Mouse (Mus musculus) E14TG2a.4 (cell line): Measurements from ENCODE around the gene Farp1.

Source experiments
- CTCF ChIP-seq: conservative IDR thresholded peaks from 2 replicates; pipeline ENCODE4 v1.5.1; 2014; ENCODE audit warnings: low read length
- NANOG ChIP-seq: IDR thresholded peaks from 2 replicates; pipeline ENCODE4 v1.6.1; 2014; ENCODE audit warnings: borderline replicate concordance, low read length, mixed read lengths

DNA sequence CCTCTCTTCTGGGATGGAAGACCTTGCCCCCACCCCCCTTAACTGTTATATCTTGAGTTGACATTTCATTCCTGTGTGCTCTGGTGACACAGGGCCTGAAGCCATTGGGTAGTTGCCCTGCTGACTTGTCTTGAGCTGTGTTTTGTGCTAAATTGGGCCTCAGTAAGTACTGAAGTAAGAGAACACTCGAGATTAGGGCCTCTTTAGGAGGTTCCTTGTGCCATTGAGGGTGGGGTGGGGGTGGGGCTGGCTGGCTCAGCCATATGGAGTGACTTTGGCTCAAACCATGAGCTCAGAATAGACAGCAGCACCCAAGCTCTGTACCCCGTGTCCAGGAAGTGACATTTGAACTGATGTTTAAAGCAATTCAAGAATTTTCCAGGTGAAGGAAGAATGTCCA, 65.8 kb downstream of the Farp1 start:
- TF ChIP-seq CTCF (no peak), NANOG (no peak)
